Mouse (Mus musculus) midbrain, embryonic 14.5 days (tissue): ENCODE results near the gene Ikbke. TPM values are rescaled to one million over a fixed set of nuclear protein-coding genes. Genes with fewer than 3 reads are reported as not detected.

Source experiments
- ATAC-seq: fragments of 200-750 bp; cut with Nextera tagmentation; 2 replicates; pipeline ENCODE4 v1.8.0; 2017; ENCODE audit warnings: moderate number of reproducible peaks, moderate library complexity; ENCODE audit not compliant: low FRiP score, low TSS enrichment
- DNase-seq: peaks from one replicate; pipeline ENCODE4 v3.0.0-alpha.2; 2015
- H3K27ac ChIP-seq: fragments of 300-500 bp; sonication (generic); replicated peaks from 2 replicates; pipeline ENCODE4 v1.5.1; 2014; ENCODE audit warnings: mild to moderate bottlenecking, low read depth, low read length, moderate library complexity
- H3K27me3 ChIP-seq: fragments of 300-500 bp; sonication (generic); 2 replicates; pipeline ENCODE4 v1.6.1; 2014; ENCODE audit warnings: low read length, control low read depth, mixed read lengths; ENCODE audit not compliant: control insufficient read depth, insufficient read depth
- H3K36me3 ChIP-seq: fragments of 300-500 bp; sonication (generic); 2 replicates; pipeline ENCODE4 v1.6.1; 2014; ENCODE audit warnings: low read length, control low read depth; ENCODE audit not compliant: control insufficient read depth, insufficient read depth
- H3K4me1 ChIP-seq: fragments of 300-500 bp; sonication (generic); 2 replicates; pipeline ENCODE4 v1.6.1; 2014; ENCODE audit warnings: mild to moderate bottlenecking, antibody characterized with exemption, low read length, control low read depth; ENCODE audit not compliant: control insufficient read depth, insufficient read depth
- H3K4me2 ChIP-seq: fragments of 300-500 bp; sonication (generic); 2 replicates; pipeline ENCODE4 v1.6.1; 2014; ENCODE audit warnings: mild to moderate bottlenecking, low read length, moderate library complexity
- H3K4me3 ChIP-seq: fragments of 300-500 bp; sonication (generic); replicated peaks from 2 replicates; pipeline ENCODE4 v1.5.1; 2014; ENCODE audit warnings: low read depth, low read length
- H3K9ac ChIP-seq: fragments of 300-500 bp; sonication (generic); replicated peaks from 2 replicates; pipeline ENCODE4 v1.6.1; 2014; ENCODE audit warnings: mild to moderate bottlenecking, low read length, moderate library complexity
- H3K9me3 ChIP-seq: fragments of 300-500 bp; sonication (generic); 2 replicates; pipeline ENCODE4 v1.6.1; 2016; ENCODE audit warnings: low read length, control low read depth, mixed read lengths; ENCODE audit not compliant: control insufficient read depth
- WGBS: fragments of 180-500 bp; shearing (Covaris S2); extraction: QIAGEN DNeasy Blood & Tissue Kit; methylation state at CpG from one replicate; pipeline ENCODE4 v1.1.7; 2014; 5-methylcytosine and 5-hydroxymethylcytosine counted together
- polyA plus RNA-seq: library from polyadenylated mRNA; unstranded; fragments of >200 nt; fragmentation: Nextera tagmentation; extraction: Ambion mirVana; gene quantifications from 2 replicates; pipeline ENCODE4 v1.2.1, GENCODE M21; 2014

Gene Ikbke
- polyA plus RNA-seq, 1 experiment from 2014 or later = 0.87 TPM

DNA sequence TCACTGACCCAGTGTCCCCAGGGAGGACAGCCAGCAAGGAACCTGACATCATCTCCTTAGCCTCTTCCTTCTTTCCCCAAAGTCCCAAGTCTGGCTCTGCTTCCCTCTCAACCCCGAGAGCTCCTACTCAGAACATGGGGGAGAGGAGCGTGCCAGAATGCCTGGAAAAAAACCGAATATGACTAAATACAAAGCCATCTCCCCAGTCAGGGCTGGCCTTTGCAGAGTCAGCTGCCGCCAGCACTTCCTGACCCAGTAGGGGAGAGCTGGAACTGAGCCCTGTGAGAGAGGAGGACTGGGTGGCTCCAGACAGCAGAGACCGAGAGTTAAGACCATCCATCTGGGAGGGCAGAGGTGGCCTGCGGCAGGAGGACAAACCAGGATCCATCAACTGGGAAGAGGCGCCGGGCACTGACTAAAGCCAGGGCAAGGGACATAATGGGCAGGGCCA lies 40.5 kb downstream of the Ikbke start:
- Histone ChIP-seq H3K4me2 (no peak overlapping the region), H3K4me3 (no peak overlapping the region), H3K36me3 (no peaks in the 10 kb centered on the region), H3K27me3 (peaks cover 18% of the 10 kb centered on the region), H3K27ac (peak overlapping the region; percentile 47), H3K9ac (no peak overlapping the region), H3K9me3 (no peaks in the 10 kb centered on the region), H3K4me1 (peaks cover 7% of the 10 kb centered on the region; the same call in 1 of the 2 replicates)
- no peak for ATAC-seq
- no peak for DNase-seq
- WGBS = 77% methylated on average over 8 of the region's 8 CpGs

DNA sequence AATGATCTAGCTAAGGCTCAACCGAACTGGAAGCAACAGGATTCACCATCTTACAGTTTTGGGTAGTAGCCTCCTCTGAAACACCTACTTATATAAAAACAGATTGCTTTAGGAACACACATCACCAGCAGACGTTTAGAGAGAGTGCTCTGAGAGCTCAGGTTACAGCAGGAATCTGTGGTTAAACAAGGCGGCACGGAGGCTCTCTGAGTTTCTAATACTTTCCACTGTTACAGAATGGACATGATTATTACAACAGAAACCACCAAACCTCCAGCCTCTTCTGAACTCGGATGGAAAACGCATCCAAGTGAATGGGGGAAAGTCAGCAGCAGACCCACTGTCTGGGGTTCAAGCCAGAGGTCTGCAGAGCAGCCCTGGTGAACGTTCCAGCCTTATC lies 43.3 kb downstream of the Ikbke start:
- DNase-seq (no peak), ATAC-seq (no peak)
- Histone ChIP-seq H3K4me2 (no peak overlapping the region), H3K4me1 (peaks cover 7% of the 10 kb centered on the region; the same call in 1 of the 2 replicates), H3K36me3 (no peaks in the 10 kb centered on the region), H3K9ac (no peak overlapping the region), H3K4me3 (no peak overlapping the region), H3K27ac (no peak overlapping the region), H3K27me3 (no peaks in the 10 kb centered on the region), H3K9me3 (no peaks in the 10 kb centered on the region)
- 77% methylated on average over 7 of the region's 7 CpGs for WGBS

DNA sequence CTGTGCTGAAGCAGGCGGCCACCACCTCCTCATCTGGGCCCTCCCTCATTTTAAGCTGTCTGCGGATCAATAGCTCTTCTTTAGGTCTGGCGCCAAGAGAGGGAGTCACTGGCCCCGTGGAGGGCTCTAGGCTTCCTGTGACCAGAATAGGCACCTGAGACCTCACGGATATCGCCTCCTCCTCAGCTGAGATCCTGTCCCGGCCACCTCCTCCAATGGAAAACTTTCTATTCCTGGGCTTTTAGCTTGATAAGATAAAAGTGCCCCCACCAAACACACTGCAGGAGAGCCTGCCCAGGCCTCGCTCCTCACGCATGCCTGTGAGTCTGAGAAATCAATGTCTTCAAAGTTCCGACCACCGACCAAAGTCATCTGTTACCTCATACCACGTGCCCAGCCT lies 45.9 kb downstream of the Ikbke start:
- H3K4me2 ChIP-seq = no peak overlapping the region
- H3K27me3 ChIP-seq = no peaks in the 10 kb centered on the region
- 61% methylated on average over 12 of the region's 12 CpGs for WGBS
- ATAC-seq = no peak
- H3K9me3 ChIP-seq = no peaks in the 10 kb centered on the region
- no peak overlapping the region for H3K4me3 ChIP-seq
- H3K36me3 ChIP-seq = no peaks in the 10 kb centered on the region
- no peak overlapping the region for H3K27ac ChIP-seq
- no peak overlapping the region for H3K9ac ChIP-seq
- no peak for DNase-seq
- H3K4me1 ChIP-seq = no peaks in the 10 kb centered on the region

DNA sequence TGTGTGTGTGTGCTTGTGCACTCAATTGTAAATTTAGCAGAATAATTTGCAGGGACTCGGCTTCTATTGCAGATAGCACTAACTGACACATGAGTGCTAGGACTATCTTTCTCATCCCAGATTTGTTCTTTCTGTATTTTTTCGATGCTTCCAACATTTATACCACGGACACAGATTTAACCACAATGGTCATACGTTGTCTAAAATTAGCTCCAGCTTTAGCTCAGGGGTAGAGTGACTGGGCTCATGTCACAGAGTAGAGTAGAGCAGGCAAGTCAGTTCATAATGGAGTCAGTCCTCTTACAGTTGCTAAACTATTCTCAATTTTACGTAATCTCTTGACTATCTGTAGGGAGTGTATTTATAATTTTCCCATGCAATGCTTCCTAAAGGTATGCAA lies 50.7 kb downstream of the Ikbke start:
- Histone ChIP-seq H3K36me3 (no peaks in the 10 kb centered on the region), H3K9me3 (no peaks in the 10 kb centered on the region), H3K27ac (no peak overlapping the region), H3K27me3 (no peaks in the 10 kb centered on the region), H3K4me2 (no peak overlapping the region), H3K4me3 (no peak overlapping the region), H3K9ac (no peak overlapping the region), H3K4me1 (no peaks in the 10 kb centered on the region)
- ATAC-seq (no peak), DNase-seq (no peak)
- 88% methylated on average over 5 of the region's 5 CpGs for WGBS

DNA sequence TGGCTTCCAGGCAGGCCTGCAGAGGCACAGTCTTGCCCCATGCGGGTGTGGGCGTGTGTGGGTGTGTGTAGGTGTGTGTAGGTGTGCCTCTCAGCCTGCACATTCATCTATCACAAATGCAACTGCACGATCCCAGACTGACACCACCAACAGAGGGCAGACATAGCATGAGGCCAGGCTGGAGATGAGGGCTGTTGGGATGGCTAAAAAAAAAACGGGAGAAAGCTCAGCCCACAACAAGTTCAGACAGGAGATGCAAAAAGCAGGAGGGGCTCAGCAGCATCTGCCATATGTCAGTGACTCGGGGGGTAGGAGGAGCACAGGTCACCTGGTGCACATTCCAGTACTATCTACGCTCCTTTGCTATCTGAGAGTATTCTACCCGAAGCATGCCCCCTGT lies 51.2 kb downstream of the Ikbke start:
- Histone ChIP-seq H3K9ac (no peak overlapping the region), H3K27me3 (no peaks in the 10 kb centered on the region), H3K36me3 (no peaks in the 10 kb centered on the region), H3K4me1 (no peaks in the 10 kb centered on the region), H3K4me2 (no peak overlapping the region), H3K4me3 (no peak overlapping the region), H3K9me3 (no peaks in the 10 kb centered on the region), H3K27ac (no peak overlapping the region)
- ATAC-seq = no peak
- 77% methylated on average over 7 of the region's 7 CpGs for WGBS
- DNase-seq = no peak

DNA sequence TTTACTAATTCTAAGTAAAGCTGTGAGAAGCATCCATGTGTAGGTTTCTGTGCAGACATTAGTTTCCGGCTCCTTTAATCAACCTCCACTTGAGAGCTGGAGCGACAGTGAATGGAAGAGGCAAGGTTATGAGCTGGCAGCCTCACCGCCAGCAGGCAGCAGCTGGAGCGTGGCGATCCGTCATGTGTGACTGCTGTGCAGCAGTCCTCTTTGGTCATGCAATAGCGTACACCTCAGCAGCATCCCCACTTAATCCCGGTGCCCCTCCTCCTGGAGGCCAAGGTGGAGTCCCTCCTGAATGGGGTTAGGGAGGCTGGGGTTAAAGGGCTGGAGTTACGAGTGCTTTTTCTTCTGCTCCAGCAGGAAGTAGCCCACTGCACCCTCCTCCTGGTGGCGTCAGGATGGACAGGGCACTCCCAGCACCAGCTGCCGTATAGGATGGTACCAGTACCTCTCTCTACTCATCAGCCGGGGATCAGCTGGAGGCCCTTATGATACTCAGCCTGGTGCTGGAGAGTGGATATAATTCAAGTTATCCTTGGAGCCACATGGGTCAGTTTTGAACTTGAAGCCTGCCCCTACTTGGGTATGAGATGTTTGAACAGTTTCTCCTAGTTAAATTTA lies 54.4 kb downstream of the Ikbke start:
- Histone ChIP-seq H3K4me1 (no peaks in the 10 kb centered on the region), H3K9me3 (no peaks in the 10 kb centered on the region), H3K36me3 (no peaks in the 10 kb centered on the region), H3K4me3 (no peak overlapping the region), H3K27me3 (no peaks in the 10 kb centered on the region), H3K27ac (no peak overlapping the region), H3K9ac (no peak overlapping the region), H3K4me2 (no peak overlapping the region)
- ATAC-seq (no peak), DNase-seq (no peak)
- WGBS = 26% methylated on average over 12 of the region's 12 CpGs

DNA sequence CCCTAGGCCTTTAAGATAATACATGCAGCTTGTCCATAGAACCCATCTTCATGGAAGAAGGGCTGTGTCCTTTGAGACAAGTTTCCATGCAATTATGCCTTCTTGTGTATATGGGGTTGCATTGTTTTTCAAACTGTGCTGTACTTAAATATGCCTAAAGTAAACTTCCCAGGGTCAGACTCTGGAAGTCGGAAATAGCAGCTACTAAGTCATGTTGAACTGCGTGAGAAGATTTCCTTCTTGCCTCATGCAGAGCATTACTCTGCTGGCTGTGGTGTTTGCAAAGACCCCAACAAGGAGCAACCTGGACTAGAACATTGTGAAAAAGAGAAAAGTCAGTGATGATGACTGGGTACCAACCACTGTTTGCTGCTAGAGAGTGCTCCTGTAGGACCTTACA lies 56.1 kb downstream of the Ikbke start:
- Histone ChIP-seq H3K4me3 (no peak overlapping the region), H3K4me2 (no peak overlapping the region), H3K9ac (no peak overlapping the region), H3K36me3 (no peaks in the 10 kb centered on the region), H3K4me1 (no peaks in the 10 kb centered on the region), H3K27ac (no peak overlapping the region), H3K27me3 (no peaks in the 10 kb centered on the region), H3K9me3 (no peaks in the 10 kb centered on the region)
- no peak for DNase-seq
- 97% methylated on average over 2 of the region's 2 CpGs for WGBS
- ATAC-seq = no peak

DNA sequence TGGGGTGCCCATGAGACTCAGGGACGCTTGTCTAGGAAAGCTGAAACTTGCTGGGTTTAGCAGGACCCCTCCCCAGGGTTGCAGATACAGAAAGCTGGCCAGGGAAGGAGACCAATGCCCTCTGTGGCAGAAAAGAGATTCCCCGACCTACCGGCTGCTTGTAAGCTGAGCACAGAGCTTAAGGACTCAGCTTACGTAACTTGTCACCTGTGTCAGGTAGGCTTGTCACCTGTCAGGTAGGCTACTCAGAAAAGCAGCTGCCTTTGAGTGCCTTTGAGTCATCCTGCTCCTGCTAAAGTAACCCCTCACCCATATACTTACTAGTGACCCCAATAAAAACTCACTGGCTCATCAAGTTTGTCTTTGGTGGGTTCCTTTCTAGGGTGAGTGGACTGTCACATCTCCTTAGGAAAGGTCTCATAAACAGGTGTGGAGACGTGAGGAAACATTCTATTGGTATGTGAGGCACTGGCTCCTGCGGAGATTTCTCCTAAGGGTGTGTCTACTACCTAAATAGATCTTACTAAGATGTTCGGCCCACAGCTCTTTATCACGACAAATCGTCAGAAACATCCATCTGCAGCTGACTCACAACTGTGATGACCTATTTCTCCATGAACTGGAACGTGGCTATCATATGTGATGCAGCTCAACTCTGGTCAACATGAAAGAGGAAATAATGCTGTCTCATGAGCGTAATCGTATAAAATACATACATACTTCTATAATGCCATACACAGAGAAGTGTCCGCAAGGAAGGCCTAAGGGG lies 57.4 kb downstream of the Ikbke start:
- H3K27me3 ChIP-seq = no peaks in the 10 kb centered on the region
- no peak for DNase-seq
- H3K4me2 ChIP-seq = no peak overlapping the region
- H3K4me3 ChIP-seq = no peak overlapping the region
- no peak overlapping the region for H3K27ac ChIP-seq
- no peaks in the 10 kb centered on the region for H3K9me3 ChIP-seq
- no peak for ATAC-seq
- H3K9ac ChIP-seq = no peak overlapping the region
- no peaks in the 10 kb centered on the region for H3K4me1 ChIP-seq
- H3K36me3 ChIP-seq = no peaks in the 10 kb centered on the region
- 88% methylated on average over 13 of the region's 13 CpGs for WGBS

DNA sequence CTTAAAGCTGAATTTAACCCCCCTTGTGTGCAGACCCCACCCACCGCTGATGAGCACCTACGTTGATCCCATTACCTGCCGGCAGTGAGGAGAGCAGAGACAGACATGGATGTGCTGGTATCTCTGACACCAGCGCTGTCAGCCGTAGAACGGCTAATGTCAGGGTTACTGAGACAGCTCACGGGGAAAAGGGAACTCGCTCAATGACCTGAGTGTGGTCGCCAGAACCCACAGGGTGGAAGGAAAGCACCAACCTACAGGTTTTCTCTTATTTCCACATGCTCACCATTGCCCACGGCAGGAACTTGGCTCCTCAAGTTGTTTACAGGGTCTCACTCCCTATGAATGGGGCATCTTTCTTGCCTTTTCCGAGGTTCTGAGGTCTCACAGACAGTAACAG lies 60.5 kb downstream of the Ikbke start:
- DNase-seq (no peak), ATAC-seq (no peak)
- 91% methylated on average over 11 of the region's 11 CpGs for WGBS
- Histone ChIP-seq H3K9me3 (no peaks in the 10 kb centered on the region), H3K9ac (no peak overlapping the region), H3K4me2 (no peak overlapping the region), H3K4me3 (no peak overlapping the region), H3K4me1 (no peaks in the 10 kb centered on the region), H3K36me3 (no peaks in the 10 kb centered on the region), H3K27ac (no peak overlapping the region), H3K27me3 (no peaks in the 10 kb centered on the region)
